Mouse (Mus musculus) gonadal fat pad, adult 2 months (tissue): Measurements from ENCODE around the gene Hmgcl. TPM values are rescaled to one million over a fixed set of nuclear protein-coding genes. Genes with fewer than 3 reads are reported as not detected.
"Not testable (repeated sequence)": the region's sequence is repeated elsewhere in the genome, so short reads cannot be mapped to it uniquely, and the experiment has no call there.

Source experiments
- DNase-seq: peaks from one replicate; pipeline ENCODE4 v3.0.0-alpha.2; 2012; ENCODE audit warnings: low read depth
- polyA plus RNA-seq: library from polyadenylated mRNA; depleted of rRNA; stranded (reverse); fragments of >200 nt; gene quantifications from 2 replicates; pipeline ENCODE4 v1.2.3, GENCODE M21; 2012

The Hmgcl gene
- polyA plus RNA-seq, 1 experiment, result 52.5 TPM

GRCm38 (mm10) chr4:135960717-135961116 lies 14.5 kb downstream of the Hmgcl start:
- no peak for DNase-seq

- DNase-seq, result no peak
These were observed 15.5 kb downstream of the Hmgcl start for GRCm38 (mm10) chr4:135961709-135962108.

GRCm38 (mm10) chr4:135962198-135962597 lies 15.9 kb downstream of the Hmgcl start:
- DNase-seq, result no peak

GRCm38 (mm10) chr4:135962946-135963345 lies 16.7 kb downstream of the Hmgcl start:
- no peak for DNase-seq

GRCm38 (mm10) chr4:135963457-135964193 lies 17.4 kb downstream of the Hmgcl start, which contains the start of gene Gale:
TSS of gene Gale (plus strand) at chr4:135963727.
- peak; percentile 68 for DNase-seq

- no peak for DNase-seq
These were observed 18.2 kb downstream of the Hmgcl start for GRCm38 (mm10) chr4:135964426-135964825.

GRCm38 (mm10) chr4:135965113-135965512 lies 18.9 kb downstream of the Hmgcl start:
- DNase-seq, result no peak

- DNase-seq, result no peak
These were observed 20.0 kb downstream of the Hmgcl start for GRCm38 (mm10) chr4:135966283-135966682.

- DNase-seq, result no peak
These were observed 21.0 kb downstream of the Hmgcl start for GRCm38 (mm10) chr4:135967086-135967760.

GRCm38 (mm10) chr4:135968271-135968869 lies 22.1 kb downstream of the Hmgcl start:
- DNase-seq, result no peak

GRCm38 (mm10) chr4:135969070-135969750 lies 23.0 kb downstream of the Hmgcl start:
- DNase-seq, result no peak

GRCm38 (mm10) chr4:135970585-135970984 lies 24.3 kb downstream of the Hmgcl start:
- no peak for DNase-seq

GRCm38 (mm10) chr4:135971805-135972555 lies 25.7 kb downstream of the Hmgcl start:
- DNase-seq, result no peak

GRCm38 (mm10) chr4:135972556-135972906 lies 26.3 kb downstream of the Hmgcl start, which contains the start of gene Lypla2:
TSS of gene Lypla2 (minus strand) at chr4:135972626.
- no peak for DNase-seq

- no peak for DNase-seq
These were observed 26.9 kb downstream of the Hmgcl start for GRCm38 (mm10) chr4:135972911-135973811.

- DNase-seq, result no peak
These were observed 29.9 kb downstream of the Hmgcl start for GRCm38 (mm10) chr4:135976146-135976545.

GRCm38 (mm10) chr4:135980223-135980622 lies 34.0 kb downstream of the Hmgcl start:
- not testable (repeated sequence) for DNase-seq

GRCm38 (mm10) chr4:135981524-135982063 lies 35.3 kb downstream of the Hmgcl start:
- DNase-seq, result no peak

- no peak for DNase-seq
These were observed 38.3 kb downstream of the Hmgcl start for GRCm38 (mm10) chr4:135984556-135984955.

GRCm38 (mm10) chr4:135985193-135985592 lies 38.9 kb downstream of the Hmgcl start:
- DNase-seq, result no peak
